Mouse (Mus musculus): Measurements from ENCODE around the gene Disp1. TPM values are rescaled to one million over a fixed set of nuclear protein-coding genes. Genes with fewer than 3 reads are reported as not detected.

The Disp1 gene
- total and polyA plus RNA-seq, 3 experiments: 3.4 to 11.3 (median 5.9) TPM

DNA sequence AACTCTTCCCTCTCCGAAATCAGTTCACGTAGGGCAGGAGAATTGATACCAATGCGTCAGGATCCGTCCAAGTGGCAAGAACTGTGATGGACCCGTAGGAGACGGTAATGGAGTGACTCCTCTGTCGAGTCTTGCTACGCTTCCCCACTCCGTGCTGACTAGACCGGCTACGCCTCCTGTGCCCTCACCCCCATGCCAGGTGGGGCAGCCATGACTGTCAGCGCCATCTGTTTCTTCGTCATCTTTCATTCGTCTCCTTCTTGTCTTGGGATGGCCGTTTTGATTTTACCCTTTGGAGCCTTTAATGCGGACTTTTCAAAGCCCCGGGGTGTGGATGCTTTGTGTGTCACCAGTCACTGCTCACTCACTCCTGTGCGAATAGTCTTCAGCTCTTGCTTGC is 26.6 kb downstream of the Disp1 start:
- TF ChIP-seq IRF4 (IDR thresholded peaks at IDR 0.05; ENCODE audit: low read depth, low read length) (no peak), MAFK (IDR thresholded peaks at IDR 0.05; ENCODE audit: insufficient replicate concordance, low read length) (no peak), JUN (IDR thresholded peaks at IDR 0.05; ENCODE audit: insufficient read depth, low read depth, low read length) (no peak), CTCF (conservative IDR thresholded peaks at IDR 0.05 in 1 of 2, IDR thresholded peaks at IDR 0.05 in 1 of 2; ENCODE audit: low read depth in 2 of 2, low read length in 2 of 2) (no peak), MAX (IDR thresholded peaks at IDR 0.05; ENCODE audit: low read length) (no peak), TBP (conservative IDR thresholded peaks at IDR 0.05; ENCODE audit: low read depth, low read length) (no peak)
- no peak overlapping the region for H3K4me2 ChIP-seq (ENCODE audit: insufficient read depth, low read depth, poor library complexity, severe bottlenecking)
- no peak overlapping the region for H3K27ac ChIP-seq (ENCODE audit: insufficient read depth, low read depth)
- peaks cover 0 to 9% of the 10 kb centered on the region in 2 experiments; a peak in 2 of 4 replicates for H3K4me1 ChIP-seq (ENCODE audit: control insufficient read depth in 1 of 2, insufficient read depth in 2 of 2)
- H3K4me3 ChIP-seq (replicated peaks in 1 of 3; ENCODE audit: low read depth in 2 of 3, low read length in 2 of 3, poor library complexity in 1 of 3): no peak overlapping the region
- H3K9ac ChIP-seq (ENCODE audit: insufficient read depth, low read depth): no peak overlapping the region
- no peaks in the 10 kb centered on the region for H3K9me3 ChIP-seq (replicated peaks; ENCODE audit: low read length)
- dilution Hi-C loops (cut with MboI; ENCODE audit: extremely low pct_ligation_motif_present, extremely low pct_unique_long_range_greater_than_20kb, low sequenced_read_pairs) (no loop called here), in situ Hi-C loops (cut with MboI; ENCODE audit: low pct_ligation_motif_present, low pct_unique_long_range_greater_than_20kb, low sequenced_read_pairs) (no loop called here)
- H3K36me3 ChIP-seq (replicated peaks in 1 of 2; ENCODE audit: control insufficient read depth in 1 of 2, insufficient read depth in 1 of 2, low read length in 1 of 2): peaks cover 3 to 42% of the 10 kb centered on the region in 2 experiments
- no peaks in the 10 kb centered on the region for H3K79me2 ChIP-seq (replicated peaks; ENCODE audit: control insufficient read depth, extremely low read depth, insufficient read depth, poor library complexity, severe bottlenecking)
- no peaks in the 10 kb centered on the region for H3K27me3 ChIP-seq (replicated peaks)
- DNase-seq (ENCODE audit: extremely low read depth): no peak

DNA sequence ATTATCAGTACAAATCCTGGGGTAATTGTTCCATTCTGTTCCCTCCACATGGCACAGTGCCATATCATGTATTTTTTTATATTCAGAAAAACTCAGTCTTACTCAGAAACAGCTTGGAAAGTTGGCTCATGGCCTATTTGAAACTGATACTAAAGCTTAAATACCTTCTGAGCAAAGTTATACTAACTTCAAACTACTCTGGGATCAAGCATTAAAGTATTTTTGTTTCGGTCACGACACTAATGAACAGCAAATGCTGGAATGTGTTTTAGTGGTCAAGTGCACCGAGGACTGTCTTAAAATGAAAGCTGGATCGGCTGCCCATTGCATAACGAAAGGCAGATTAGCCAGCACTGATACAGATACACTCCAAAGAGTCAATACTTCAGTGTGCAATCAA is 27.2 kb downstream of the Disp1 start:
- Histone ChIP-seq H3K4me3 (replicated peaks in 1 of 3; ENCODE audit: low read depth in 2 of 3, low read length in 2 of 3, poor library complexity in 1 of 3) (no peak overlapping the region), H3K4me2 (ENCODE audit: insufficient read depth, low read depth, poor library complexity, severe bottlenecking) (no peak overlapping the region), H3K4me1 (ENCODE audit: control insufficient read depth in 1 of 2, insufficient read depth in 2 of 2) (peaks cover 0 to 14% of the 10 kb centered on the region in 2 experiments; a peak in 2 of 4 replicates), H3K36me3 (replicated peaks in 1 of 2; ENCODE audit: control insufficient read depth in 1 of 2, insufficient read depth in 1 of 2, low read length in 1 of 2) (peaks cover 3 to 40% of the 10 kb centered on the region in 2 experiments), H3K9ac (ENCODE audit: insufficient read depth, low read depth) (no peak overlapping the region), H3K27me3 (replicated peaks) (no peaks in the 10 kb centered on the region), H3K27ac (ENCODE audit: insufficient read depth, low read depth) (no peak overlapping the region), H3K9me3 (replicated peaks; ENCODE audit: low read length) (no peaks in the 10 kb centered on the region), H3K79me2 (replicated peaks; ENCODE audit: control insufficient read depth, extremely low read depth, insufficient read depth, poor library complexity, severe bottlenecking) (no peaks in the 10 kb centered on the region)
- in situ Hi-C loops (cut with MboI; ENCODE audit: low pct_ligation_motif_present, low pct_unique_long_range_greater_than_20kb, low sequenced_read_pairs): no loop called here
- no peak for DNase-seq (ENCODE audit: extremely low read depth)
- no peak for TF ChIP-seq E2F4 (IDR thresholded peaks at IDR 0.05; ENCODE audit: insufficient replicate concordance, low read depth, low read length)
- TF ChIP-seq MEF2A (IDR thresholded peaks at IDR 0.05; ENCODE audit: borderline replicate concordance, low read depth, low read length): no peak
- TF ChIP-seq SMC3 (IDR thresholded peaks at IDR 0.05; ENCODE audit: low read depth, low read length): no peak
- TF ChIP-seq BHLHE40 (IDR thresholded peaks at IDR 0.05; ENCODE audit: low read depth, low read length): no peak
- TF ChIP-seq MXI1 (IDR thresholded peaks at IDR 0.05; ENCODE audit: low read depth, low read length): no peak
- TF ChIP-seq POLR2AphosphoS2 (IDR thresholded peaks at IDR 0.05; ENCODE audit: low read depth, low read length): no peak
- no peak for TF ChIP-seq CHD1 (IDR thresholded peaks at IDR 0.05; ENCODE audit: low read depth, low read length)
- no peak for TF ChIP-seq IRF4 (IDR thresholded peaks at IDR 0.05; ENCODE audit: low read depth, low read length)
- no peak for TF ChIP-seq USF2 (conservative IDR thresholded peaks at IDR 0.05; ENCODE audit: low read depth, low read length)
- no peak for TF ChIP-seq NRF1 (IDR thresholded peaks at IDR 0.05; ENCODE audit: low read depth, low read length)
- no peak for TF ChIP-seq PAX5 (IDR thresholded peaks at IDR 0.05; ENCODE audit: low read length)
- no peak for TF ChIP-seq RCOR1 (conservative IDR thresholded peaks at IDR 0.05; ENCODE audit: low read depth, low read length)
- no peak for TF ChIP-seq ZKSCAN1 (IDR thresholded peaks at IDR 0.05; ENCODE audit: borderline replicate concordance, low read depth, low read length)
- no peak for TF ChIP-seq MYC (IDR thresholded peaks at IDR 0.05; ENCODE audit: low read depth, low read length)
- no peak for TF ChIP-seq USF1 (IDR thresholded peaks at IDR 0.05; ENCODE audit: low read depth, low read length)
- no peak for TF ChIP-seq TCF12 (IDR thresholded peaks at IDR 0.05; ENCODE audit: low read depth, low read length)
- no peak for TF ChIP-seq GABPA (IDR thresholded peaks at IDR 0.05; ENCODE audit: insufficient replicate concordance, low read depth, low read length)
- no peak for TF ChIP-seq MAX (IDR thresholded peaks at IDR 0.05; ENCODE audit: low read length)
- no peak for TF ChIP-seq ZC3H11A (IDR thresholded peaks at IDR 0.05; ENCODE audit: low read depth, low read length)
- dilution Hi-C loops (cut with MboI; ENCODE audit: extremely low pct_ligation_motif_present, extremely low pct_unique_long_range_greater_than_20kb, low sequenced_read_pairs): no loop called here
